Comparison of ENCODE assay signal across 10 mouse cellular contexts in the genomic region with DNA sequence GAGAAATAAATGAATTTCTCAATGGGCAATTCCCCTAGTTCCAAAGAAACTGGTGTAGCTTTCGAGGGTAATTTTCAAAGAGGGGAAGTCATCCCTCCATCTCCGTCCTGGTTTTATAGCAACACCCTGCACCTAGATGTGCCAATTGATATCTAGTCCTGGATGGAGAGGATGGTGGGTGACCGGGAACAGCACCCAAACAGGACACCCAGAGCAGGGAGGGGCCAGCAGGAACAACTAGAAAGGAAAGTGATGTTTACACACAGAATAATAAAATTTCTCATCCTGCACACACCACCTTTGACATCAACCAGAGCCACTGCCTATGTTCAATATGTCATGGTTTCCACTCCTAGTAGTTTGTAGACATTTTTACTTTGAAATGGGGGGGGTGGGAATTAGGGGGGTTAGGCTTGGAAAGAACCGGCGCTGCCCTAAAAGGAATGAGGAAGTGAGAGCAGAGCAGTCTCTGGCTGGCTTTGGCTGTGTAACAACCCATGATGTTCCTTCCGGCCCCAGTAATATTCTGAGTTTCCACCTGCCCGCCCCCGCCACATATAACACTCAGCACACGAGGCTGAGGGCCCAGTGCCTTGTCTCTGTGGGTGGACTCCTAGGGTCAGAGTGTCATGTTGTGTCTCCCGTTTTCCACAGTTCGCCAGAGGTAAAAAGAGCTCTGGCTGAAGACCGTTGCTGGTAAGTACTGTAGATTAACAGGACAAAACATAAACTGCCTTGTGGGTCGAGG. TPM values are rescaled to one million over a fixed set of nuclear protein-coding genes. Genes with fewer than 3 reads are reported as not detected.
DNase-seq lines count a peak whose midpoint lies in the region; ATAC-seq lines count a peak whose summit lies in the region.
"Had no signal": no experiment of that assay in that cellular context is flagged by ENCODE, and none has a peak within 500 bp of the region (broad histone marks: within the 10 kb centered on the region; RNA-seq: fewer than 3 reads in every experiment).

A gene (plus strand): TSS at position 588 of the 748 bp plus-strand sequence.

- no peak within 1 kb of the TSS for H3K4me3 ChIP-seq in kidney, embryonic 15.5 days (replicated peaks)
- peak within 1 kb of the TSS; percentile 8; the same call in 1 of the 2 replicates for H3K4me3 ChIP-seq in stomach, embryonic 16.5 days (replicated peaks; ENCODE audit: low read length)

- 36% methylated on average over 13 of the region's 13 CpGs for WGBS in kidney, embryonic 15.5 days
- 45% methylated on average over 13 of the region's 13 CpGs for WGBS in stomach, embryonic 16.5 days

- ATAC-seq in kidney, embryonic 15.5 days (replicated peaks; ENCODE audit: low FRiP score) = no peak
- no peak; the same call in 1 of the 2 replicates for ATAC-seq in stomach, embryonic 16.5 days (ENCODE audit: insufficient read depth, low FRiP score)
- ATAC-seq: Patski had no signal

- H3K27ac ChIP-seq in kidney, embryonic 15.5 days = 0 out of 2 replicates have a peak within 1 kb of the TSS, but pooled peaks have one; percentile 20
- H3K27ac ChIP-seq in stomach, embryonic 16.5 days (ENCODE audit: low read length) = no peak within 1 kb of the TSS

- no peaks in the 10 kb centered on the region for H3K9me3 ChIP-seq in kidney, embryonic 15.5 days (replicated peaks)
- H3K9me3 ChIP-seq in stomach, embryonic 16.5 days (replicated peaks; ENCODE audit: control insufficient read depth, low read length) = no peaks in the 10 kb centered on the region

- peaks cover 15% of the 10 kb centered on the region; the same call in 1 of the 2 replicates for H3K4me1 ChIP-seq in kidney, embryonic 15.5 days
- no peaks in the 10 kb centered on the region for H3K4me1 ChIP-seq in stomach, embryonic 16.5 days (ENCODE audit: control insufficient read depth, insufficient read depth, low read length)

- no peaks in the 10 kb centered on the region for H3K36me3 ChIP-seq in kidney, embryonic 15.5 days
- H3K36me3 ChIP-seq in stomach, embryonic 16.5 days (ENCODE audit: control insufficient read depth, insufficient read depth, low read length) = no peaks in the 10 kb centered on the region

- no peak within 1 kb of the TSS for H3K9ac ChIP-seq in kidney, embryonic 15.5 days
- H3K9ac ChIP-seq in stomach, embryonic 16.5 days (ENCODE audit: low read length) = no peak within 1 kb of the TSS
- H3K9ac ChIP-seq: lung, embryonic 14.5 days had no signal

- no peaks in the 10 kb centered on the region for H3K27me3 ChIP-seq in kidney, embryonic 15.5 days
- no peaks in the 10 kb centered on the region for H3K27me3 ChIP-seq in stomach, embryonic 16.5 days (ENCODE audit: control insufficient read depth, insufficient read depth, low read length)
- H3K27me3 ChIP-seq: Patski had no signal

- H3K4me2 ChIP-seq in kidney, embryonic 15.5 days = peak within 1 kb of the TSS; percentile 33; the same call in 1 of the 2 replicates
- H3K4me2 ChIP-seq in stomach, embryonic 16.5 days (ENCODE audit: low read depth, low read length) = peak within 1 kb of the TSS; percentile 27; the same call in 1 of the 2 replicates
- H3K4me2 ChIP-seq: lung, embryonic 14.5 days had no signal

- DNase-seq in kidney, adult 11 months = no peak
- peak; percentile 14 for DNase-seq in brain, adult 2 months (ENCODE audit: low read depth, low spot score)
- peak; percentile 61 for DNase-seq in lung, postnatal 25 days (ENCODE audit: low spot score)
- DNase-seq in retina, embryonic 14.5 days (ENCODE audit: low spot score) = no peak
- no peak for DNase-seq in adrenal gland, adult 2 months
- no peak for DNase-seq in cerebellum, postnatal 25 days
- DNase-seq: lung, embryonic 14.5 days had no signal

RNA-seq across cellular contexts. Expression of the gene that starts here (rescaled TPM):
- 0.51 and 0.84 TPM in 2 replicates for polyA plus RNA-seq in kidney, embryonic 15.5 days (2015; fragmentation: Nextera tagmentation; extraction: Ambion mirVana)
- 1.00 and 1.6 TPM in 2 replicates for polyA plus RNA-seq in stomach, embryonic 16.5 days (2015; fragmentation: Nextera tagmentation; extraction: Ambion mirVana)
- total RNA-seq in adrenal gland, adult 2 months (2021) = 1 to 10 TPM; 4.5 to 5.9 TPM
- polyA plus RNA-seq in adrenal gland, adult 2 months (2012; rRNA removed) = 0.69 and 1.1 TPM in 2 replicates

Comparison
In these comparisons a context has a peak if more than half of its experiments do, and no peak if none do; other contexts are left out.
1. DNase-seq: peak in brain, adult 2 months (single experiment) and lung, postnatal 25 days (single experiment); none in kidney, adult 11 months (single experiment), retina, embryonic 14.5 days (single experiment), adrenal gland, adult 2 months (single experiment) and cerebellum, postnatal 25 days (0 of 2).